ENCODE assay signal across 28 mouse cellular contexts in genomic region chr10:57829621-57830020, GRCm38 (mm10). TPM values are rescaled to one million over a fixed set of nuclear protein-coding genes. Genes with fewer than 3 reads are reported as not detected.
DNase-seq lines count a peak whose midpoint lies in the region; ATAC-seq and TF ChIP-seq lines count a peak whose summit lies in the region.
"Had no signal": no experiment of that assay in that cellular context is flagged by ENCODE, and none has a peak within 500 bp of the region (broad histone marks: within the 10 kb centered on the region; RNA-seq: fewer than 3 reads in every experiment).

No protein-coding gene starts in this region.

- 0 out of 2 replicates have a peak, but pooled peaks cover 8% of the 10 kb centered on the region for H3K4me1 ChIP-seq in forebrain, embryonic 15.5 days
- no peaks in the 10 kb centered on the region for H3K4me1 ChIP-seq in forebrain, embryonic 14.5 days (ENCODE audit: control insufficient read depth, insufficient read depth, low read length)
- no peaks in the 10 kb centered on the region for H3K4me1 ChIP-seq in midbrain, embryonic 16.5 days (ENCODE audit: control insufficient read depth, insufficient read depth, low read length)
- H3K4me1 ChIP-seq: heart, embryonic 10.5 days had no signal

- no peak for TF ChIP-seq CTCF in layer of hippocampus, adult 2 months (conservative IDR thresholded peaks at IDR 0.05)
- TF ChIP-seq CTCF in brain, embryonic 14.5 days (IDR thresholded peaks at IDR 0.05; ENCODE audit: borderline replicate concordance, extremely low read depth, insufficient read depth, insufficient read length) = no peak

- H3K9ac ChIP-seq in forebrain, embryonic 15.5 days (replicated peaks) = no peak overlapping the region
- no peak overlapping the region for H3K9ac ChIP-seq in forebrain, embryonic 14.5 days (ENCODE audit: low read length)
- H3K9ac ChIP-seq in midbrain, embryonic 16.5 days (ENCODE audit: low read depth, low read length) = no peak overlapping the region
- H3K9ac ChIP-seq: hindbrain, embryonic 14.5 days; liver, embryonic 14.5 days had no signal

- H3K27me3 ChIP-seq in forebrain, embryonic 15.5 days = no peaks in the 10 kb centered on the region
- no peaks in the 10 kb centered on the region for H3K27me3 ChIP-seq in forebrain, embryonic 14.5 days (replicated peaks; ENCODE audit: control insufficient read depth, insufficient read depth, low read length)
- peaks cover 4% of the 10 kb centered on the region for H3K27me3 ChIP-seq in midbrain, embryonic 16.5 days (ENCODE audit: control insufficient read depth, insufficient read depth, low read depth, low read length)

- H3K27ac ChIP-seq in forebrain, embryonic 15.5 days (replicated peaks) = peak overlapping the region; percentile 43; the same call in 1 of the 2 replicates
- no peak overlapping the region for H3K27ac ChIP-seq in forebrain, embryonic 14.5 days (ENCODE audit: low read depth, low read length)
- peak overlapping the region; percentile 6; the same call in 1 of the 2 replicates for H3K27ac ChIP-seq in layer of hippocampus, adult 2 months
- H3K27ac ChIP-seq in midbrain, embryonic 16.5 days (ENCODE audit: low read length) = no peak overlapping the region
- H3K27ac ChIP-seq: heart, embryonic 10.5 days; hindbrain, embryonic 14.5 days; liver, embryonic 14.5 days had no signal

- ATAC-seq in forebrain, embryonic 15.5 days (replicated peaks) = no peak
- ATAC-seq in forebrain, embryonic 14.5 days = no peak
- ATAC-seq in midbrain, embryonic 16.5 days = 0 out of 2 replicates have a peak, but pooled peaks have one; percentile 58
- ATAC-seq: CD4-positive, CD25-positive, alpha-beta regulatory T cell, adult 4 months had no signal

- no peaks in the 10 kb centered on the region for H3K36me3 ChIP-seq in forebrain, embryonic 15.5 days
- no peaks in the 10 kb centered on the region for H3K36me3 ChIP-seq in forebrain, embryonic 14.5 days (ENCODE audit: control insufficient read depth, insufficient read depth, low read length)
- no peaks in the 10 kb centered on the region for H3K36me3 ChIP-seq in midbrain, embryonic 16.5 days (ENCODE audit: control insufficient read depth, insufficient read depth, low read length)
- H3K36me3 ChIP-seq: heart, embryonic 10.5 days had no signal

- H3K9me3 ChIP-seq in forebrain, embryonic 15.5 days = no peaks in the 10 kb centered on the region
- H3K9me3 ChIP-seq in forebrain, embryonic 14.5 days (replicated peaks; ENCODE audit: control insufficient read depth, low read length) = no peaks in the 10 kb centered on the region
- H3K9me3 ChIP-seq in midbrain, embryonic 16.5 days (replicated peaks; ENCODE audit: control insufficient read depth, low read length, poor library complexity, severe bottlenecking) = no peaks in the 10 kb centered on the region
- H3K9me3 ChIP-seq: heart, embryonic 10.5 days had no signal

- no peak overlapping the region for H3K4me2 ChIP-seq in forebrain, embryonic 15.5 days (replicated peaks)
- H3K4me2 ChIP-seq in forebrain, embryonic 14.5 days (ENCODE audit: low read length) = no peak overlapping the region
- H3K4me2 ChIP-seq in midbrain, embryonic 16.5 days (ENCODE audit: low read length) = no peak overlapping the region
- H3K4me2 ChIP-seq: hindbrain, embryonic 14.5 days had no signal

- WGBS in forebrain, embryonic 15.5 days = 71% methylated on average over 3 of the region's 3 CpGs
- 74% methylated on average over 3 of the region's 3 CpGs for WGBS in forebrain, embryonic 14.5 days
- WGBS in midbrain, embryonic 16.5 days = 45% methylated on average over 3 of the region's 3 CpGs

- TF ChIP-seq POLR2A in brain, embryonic 14.5 days (IDR thresholded peaks at IDR 0.05; ENCODE audit: borderline replicate concordance, extremely low read depth, insufficient read depth, insufficient read length, poor library complexity, severe bottlenecking) = no peak

- no peak for DNase-seq in forebrain, embryonic 14.5 days (ENCODE audit: low spot score)
- DNase-seq in layer of hippocampus, adult 2 months (ENCODE audit: low spot score in 2 of 2) = no peak
- no peak for DNase-seq in layer of hippocampus, adult 9-11 months
- peak; percentile 40 for DNase-seq in brain, embryonic 14.5 days (ENCODE audit: low read depth)
- DNase-seq in kidney, adult 18-20 months = no peak
- DNase-seq: adrenal gland, postnatal 25 days; cerebellum, adult 2 months; cerebellum, postnatal 25 days; gastrocnemius, postnatal 25 days; heart, adult 11 months; heart, postnatal 36 days; kidney, adult 2 months; kidney, postnatal 36 days; layer of hippocampus, postnatal 36 days; liver; lung, adult 2 months; lung, postnatal 10 days; right cerebral cortex, adult 18-20 months; spleen, adult 18-20 months; thymus, postnatal 14 days had no signal

- no peak overlapping the region for H3K4me3 ChIP-seq in forebrain, embryonic 15.5 days
- H3K4me3 ChIP-seq in forebrain, embryonic 14.5 days (ENCODE audit: low read depth, low read length) = no peak overlapping the region
- no peak overlapping the region for H3K4me3 ChIP-seq in layer of hippocampus, adult 2 months
- no peak overlapping the region for H3K4me3 ChIP-seq in midbrain, embryonic 16.5 days (ENCODE audit: low read depth, low read length)
- H3K4me3 ChIP-seq: heart, embryonic 10.5 days had no signal

RNA-seq across cellular contexts. Expression of gene Smpdl3a, which starts 35.5 kb away (rescaled TPM):
- 13.1 and 15.9 TPM in 2 replicates for polyA plus RNA-seq in forebrain, embryonic 15.5 days (2015; fragmentation: Nextera tagmentation; extraction: Ambion mirVana)
- polyA plus RNA-seq in forebrain, embryonic 14.5 days (2014; fragmentation: Nextera tagmentation; extraction: Ambion mirVana) = 17.5 and 19.9 TPM in 2 replicates
- 10 to 100 TPM; 23.7 to 24.8 TPM for total RNA-seq in layer of hippocampus, adult 2 months (2021)
- polyA plus RNA-seq in brain, embryonic 14.5 days (2012; rRNA removed) = 15.9 and 18.3 TPM in 2 replicates
- 22.6 and 26.2 TPM in 2 replicates for polyA plus RNA-seq in midbrain, embryonic 16.5 days (2015; fragmentation: Nextera tagmentation; extraction: Ambion mirVana)

RNA-seq across cellular contexts. Expression of gene Fabp7, which starts 44.9 kb away (rescaled TPM):
- polyA plus RNA-seq in forebrain, embryonic 15.5 days (2015; fragmentation: Nextera tagmentation; extraction: Ambion mirVana) = 1,454 and 1,621 TPM in 2 replicates
- polyA plus RNA-seq in forebrain, embryonic 14.5 days (2014; fragmentation: Nextera tagmentation; extraction: Ambion mirVana) = 1,519 and 1,568 TPM in 2 replicates
- 10 to 100 TPM; 69.9 to 86.0 TPM for total RNA-seq in layer of hippocampus, adult 2 months (2021)
- 924 and 1,133 TPM in 2 replicates for polyA plus RNA-seq in brain, embryonic 14.5 days (2012; rRNA removed)
- polyA plus RNA-seq in midbrain, embryonic 16.5 days (2015; fragmentation: Nextera tagmentation; extraction: Ambion mirVana) = 1,482 and 1,875 TPM in 2 replicates
- total RNA-seq: gastrocnemius, adult 18-20 months; gastrocnemius, postnatal 25 days; neutrophil, adult 5-6 weeks had no signal
- polyA plus RNA-seq: CD4-positive, CD25-positive, alpha-beta regulatory T cell, adult 4 months had no signal

Comparison
In these comparisons a context has a peak if more than half of its experiments do, and no peak if none do; other contexts are left out.
1. H3K27ac ChIP-seq: peak in forebrain, embryonic 15.5 days (single experiment) and layer of hippocampus, adult 2 months (single experiment); none in forebrain, embryonic 14.5 days (single experiment) and midbrain, embryonic 16.5 days (single experiment).